Mouse (Mus musculus): Measurements from ENCODE around the gene Abcb9. TPM values are rescaled to one million over a fixed set of nuclear protein-coding genes. Genes with fewer than 3 reads are reported as not detected.

Abcb9 gene
- polyA plus RNA-seq, 1 experiment from 2014 or later = 1.9 TPM

DNA sequence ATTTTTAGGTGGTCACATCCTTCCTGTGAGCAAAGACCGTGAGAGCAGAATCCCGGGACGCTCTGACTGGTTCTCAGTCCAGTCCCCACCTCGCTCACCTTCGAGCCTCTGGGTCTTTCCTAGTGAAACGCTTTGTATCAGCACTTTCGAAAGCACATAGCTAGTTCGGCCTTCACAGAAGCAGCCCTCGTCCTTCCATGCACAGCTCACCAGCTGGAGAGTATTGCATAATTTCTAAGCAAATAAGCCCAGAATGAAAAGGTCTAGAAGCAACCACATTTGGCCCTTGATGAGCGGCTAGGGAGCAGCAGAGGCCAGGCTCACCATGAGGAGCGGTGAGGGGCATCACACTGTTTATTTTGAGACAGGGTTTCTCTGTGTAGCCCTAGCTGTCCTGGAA is 74.5 kb downstream of the Abcb9 start:
- Histone ChIP-seq H3K27ac (no peak overlapping the region), H3K4me1 (replicated peaks) (peaks cover 89% of the 10 kb centered on the region), H3K9me3 (no peaks in the 10 kb centered on the region), H3K36me3 (peaks cover 38% of the 10 kb centered on the region), H3K27me3 (ENCODE audit: insufficient read depth, poor library complexity, severe bottlenecking) (no peaks in the 10 kb centered on the region), H3K4me3 (no peak overlapping the region)
- DNase-seq (ENCODE audit: low spot score) = no peak
- WGBS = 94% methylated on average over 11 of the region's 11 CpGs

DNA sequence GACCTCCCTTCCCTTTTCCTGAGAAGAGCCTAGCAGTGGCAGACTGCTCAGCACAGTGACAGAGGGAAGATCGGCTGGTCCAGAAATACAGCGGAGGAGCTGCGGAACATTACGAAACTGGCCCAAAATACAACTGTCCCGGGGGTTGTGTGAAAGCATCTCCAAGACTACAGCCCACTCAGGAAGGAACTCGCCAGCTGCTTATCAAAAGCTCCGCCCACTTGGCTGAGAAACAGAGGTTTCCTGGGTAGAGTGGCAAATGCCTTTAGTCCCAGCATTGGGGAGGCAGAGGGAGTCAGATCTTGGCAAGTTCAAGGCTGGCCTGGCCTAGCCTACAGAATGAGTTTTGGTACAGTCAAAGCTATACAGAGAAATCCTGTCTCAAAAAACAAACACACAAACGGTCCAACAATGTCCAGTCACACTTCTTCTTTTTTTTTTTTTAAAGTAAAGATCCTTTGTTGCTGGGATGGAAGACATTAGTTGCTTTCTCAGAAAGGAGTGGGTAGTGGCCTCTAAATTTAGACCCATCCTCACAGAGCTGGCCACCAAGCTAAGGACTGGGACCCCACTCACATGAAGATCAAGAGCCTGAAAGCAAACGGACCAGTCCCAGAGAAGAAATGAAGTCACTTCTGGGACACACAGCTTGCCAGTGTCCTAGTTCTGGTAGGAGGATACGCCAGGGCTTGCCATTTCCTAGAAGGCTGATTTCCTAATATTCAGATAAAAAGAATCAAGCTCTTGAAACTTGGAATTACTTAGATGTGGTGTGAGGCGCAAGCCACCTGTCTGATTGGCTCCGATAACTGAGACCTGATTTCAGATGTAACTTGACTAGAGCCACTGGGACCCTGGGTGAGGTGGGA is 76.0 kb downstream of the Abcb9 start:
- no peaks in the 10 kb centered on the region for H3K27me3 ChIP-seq (ENCODE audit: insufficient read depth, poor library complexity, severe bottlenecking)
- H3K9me3 ChIP-seq = no peaks in the 10 kb centered on the region
- WGBS = 74% methylated on average over 12 of the region's 12 CpGs
- H3K4me3 ChIP-seq = no peak overlapping the region
- 0 out of 2 replicates have a peak overlapping the region, but pooled peaks have one; percentile 50 for H3K27ac ChIP-seq
- DNase-seq (ENCODE audit: low spot score) = no peak
- H3K4me1 ChIP-seq (replicated peaks) = peaks cover 89% of the 10 kb centered on the region
- peaks cover 31% of the 10 kb centered on the region for H3K36me3 ChIP-seq

DNA sequence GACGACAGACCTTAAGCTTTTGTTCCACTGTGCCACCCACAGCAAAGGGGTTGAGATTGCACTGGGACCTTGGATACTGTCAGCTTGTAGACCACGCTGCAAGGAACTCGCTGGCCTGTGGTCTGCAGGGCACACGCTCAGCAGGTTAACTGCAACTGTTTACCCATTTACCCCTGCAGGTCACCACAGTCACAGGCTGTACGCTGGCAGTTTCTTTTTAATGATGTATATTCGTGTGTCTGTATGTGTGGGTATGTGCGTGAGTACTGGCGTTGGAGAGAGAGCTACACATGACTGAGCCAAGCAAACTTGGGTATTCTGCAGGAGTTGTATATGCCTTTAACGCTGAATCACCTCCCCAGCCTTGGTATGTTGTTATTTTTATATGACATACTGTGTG is 76.9 kb downstream of the Abcb9 start:
- Histone ChIP-seq H3K4me3 (no peak overlapping the region), H3K27me3 (ENCODE audit: insufficient read depth, poor library complexity, severe bottlenecking) (no peaks in the 10 kb centered on the region), H3K4me1 (replicated peaks) (peaks cover 89% of the 10 kb centered on the region), H3K27ac (0 out of 2 replicates have a peak overlapping the region, but pooled peaks have one; percentile 12), H3K36me3 (peaks cover 31% of the 10 kb centered on the region), H3K9me3 (no peaks in the 10 kb centered on the region)
- 81% methylated on average over 9 of the region's 9 CpGs for WGBS
- no peak for DNase-seq (ENCODE audit: low spot score)

DNA sequence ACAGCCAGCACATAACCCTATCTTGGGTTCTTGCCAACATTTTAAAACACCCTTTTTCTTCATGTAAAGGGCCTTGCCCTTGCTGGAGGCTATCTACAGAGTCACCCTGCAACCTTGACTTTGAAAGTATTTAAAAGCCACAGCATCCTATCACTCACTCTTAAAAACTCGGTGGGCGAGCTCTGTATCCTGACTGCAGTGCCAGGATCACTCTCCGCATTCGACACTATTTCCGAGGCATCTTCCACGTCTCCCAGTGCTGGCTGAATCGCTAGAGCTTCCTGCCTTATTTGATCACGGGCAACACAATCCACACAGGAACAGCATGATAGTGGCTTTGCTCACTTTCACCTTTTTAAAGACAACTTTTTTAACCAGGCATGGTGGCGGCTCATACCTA is 77.7 kb downstream of the Abcb9 start:
- DNase-seq (ENCODE audit: low spot score) = no peak
- Histone ChIP-seq H3K4me1 (replicated peaks) (peaks cover 89% of the 10 kb centered on the region), H3K27me3 (ENCODE audit: insufficient read depth, poor library complexity, severe bottlenecking) (no peaks in the 10 kb centered on the region), H3K4me3 (no peak overlapping the region), H3K36me3 (peaks cover 28% of the 10 kb centered on the region), H3K9me3 (no peaks in the 10 kb centered on the region), H3K27ac (0 out of 2 replicates have a peak overlapping the region, but pooled peaks have one; percentile 37)
- 87% methylated on average over 9 of the region's 9 CpGs for WGBS

DNA sequence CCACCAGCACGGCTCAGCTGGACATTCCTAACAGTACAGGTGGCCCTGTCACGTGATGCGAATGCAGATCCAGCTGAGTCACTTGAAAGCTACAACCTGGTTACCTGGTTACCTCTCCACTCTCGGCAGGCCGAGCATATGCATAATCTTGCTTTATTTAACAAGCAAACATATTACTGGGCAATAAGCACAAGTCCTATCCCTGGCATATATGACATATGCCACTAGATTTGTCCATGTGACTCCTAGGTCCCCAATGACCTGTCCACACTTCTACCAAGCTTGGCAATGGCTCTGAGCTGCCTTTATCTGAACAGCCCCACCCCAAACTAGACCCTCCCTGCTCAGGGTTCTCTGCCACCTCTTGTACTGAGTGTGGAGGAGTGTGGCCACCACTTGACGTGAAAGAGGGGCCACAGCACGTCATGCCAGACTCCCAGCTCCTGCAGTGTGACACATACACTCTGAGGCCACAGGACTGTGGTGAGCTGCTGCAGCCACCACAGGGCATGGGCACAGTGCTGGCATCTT is 79.2 kb downstream of the Abcb9 start:
- H3K4me3 ChIP-seq = no peak overlapping the region
- H3K9me3 ChIP-seq = no peaks in the 10 kb centered on the region
- no peaks in the 10 kb centered on the region for H3K27me3 ChIP-seq (ENCODE audit: insufficient read depth, poor library complexity, severe bottlenecking)
- H3K36me3 ChIP-seq = peaks cover 16% of the 10 kb centered on the region
- DNase-seq (ENCODE audit: low spot score) = no peak
- H3K27ac ChIP-seq = peak overlapping the region; percentile 59; the same call in 1 of the 2 replicates
- WGBS = 91% methylated on average over 7 of the region's 7 CpGs
- peaks cover 92% of the 10 kb centered on the region for H3K4me1 ChIP-seq (replicated peaks)

DNA sequence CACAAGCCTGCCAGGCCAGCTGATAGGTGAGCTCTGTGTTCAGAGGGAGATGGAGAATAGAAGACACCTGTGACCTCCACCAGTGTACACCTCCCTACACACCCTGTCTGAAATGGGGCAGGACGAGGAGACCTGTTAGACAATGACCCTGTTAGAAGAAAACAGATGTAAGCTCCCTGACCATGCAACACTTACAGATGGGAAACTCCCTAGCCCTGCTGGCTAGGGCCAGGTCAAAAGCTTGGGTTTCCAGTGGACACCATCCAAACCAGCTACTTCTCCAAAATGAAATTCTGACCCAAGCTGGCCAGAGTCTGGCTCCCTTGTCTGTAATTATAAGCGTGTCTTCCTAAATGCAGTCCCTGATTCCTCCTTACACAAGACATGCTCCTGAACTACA is 79.9 kb downstream of the Abcb9 start:
- Histone ChIP-seq H3K27me3 (ENCODE audit: insufficient read depth, poor library complexity, severe bottlenecking) (no peaks in the 10 kb centered on the region), H3K9me3 (no peaks in the 10 kb centered on the region), H3K27ac (peak overlapping the region; percentile 59; the same call in 1 of the 2 replicates), H3K36me3 (peaks cover 11% of the 10 kb centered on the region; the same call in 1 of the 2 replicates), H3K4me1 (replicated peaks) (peaks cover 98% of the 10 kb centered on the region), H3K4me3 (no peak overlapping the region)
- DNase-seq (ENCODE audit: low spot score) = no peak
- 83% methylated on average over 2 of the region's 2 CpGs for WGBS

DNA sequence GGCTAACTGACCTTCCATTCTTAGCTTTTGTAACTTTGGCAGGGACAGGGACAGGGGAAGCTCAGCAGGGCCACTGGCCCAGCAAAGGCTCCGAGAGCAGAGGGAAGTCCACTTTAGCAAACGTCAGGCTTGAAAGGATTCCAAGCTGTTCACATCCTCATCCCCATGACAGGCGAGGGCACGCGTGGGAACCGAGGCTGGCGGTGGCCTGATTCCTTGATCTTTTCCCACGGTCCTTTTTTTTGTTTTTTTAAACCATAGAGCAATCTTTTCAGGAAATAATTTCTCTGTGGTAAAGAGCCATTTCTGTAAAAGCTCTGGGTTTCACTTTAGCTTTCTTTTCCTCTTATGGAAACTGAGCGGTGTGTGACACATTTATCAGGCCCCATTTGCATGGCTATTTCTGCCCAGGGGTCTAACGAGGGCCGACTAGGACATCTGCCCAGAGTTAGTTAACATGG is 80.8 kb downstream of the Abcb9 start:
- peak; percentile 46 for DNase-seq (ENCODE audit: low spot score)

DNA sequence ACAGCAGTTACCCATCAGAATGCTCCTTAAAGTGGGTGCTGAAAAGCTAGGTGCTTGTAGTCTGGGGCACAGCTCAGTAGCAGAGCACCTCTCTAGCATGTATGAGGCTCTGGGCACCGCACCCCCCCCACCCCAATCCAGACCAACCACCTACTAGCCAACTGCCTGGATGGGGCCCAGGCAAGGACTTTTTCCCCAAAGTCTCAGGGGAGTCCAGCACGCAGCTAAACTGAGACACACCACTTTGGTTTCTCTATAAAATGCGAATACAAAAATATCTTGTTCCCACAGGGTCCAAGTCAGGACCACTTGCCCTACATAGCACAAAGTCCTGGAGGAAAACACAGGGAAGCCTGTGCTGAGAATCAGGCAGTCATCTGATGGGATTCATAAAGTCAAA is 81.4 kb downstream of the Abcb9 start:
- Histone ChIP-seq H3K27me3 (ENCODE audit: insufficient read depth, poor library complexity, severe bottlenecking) (no peaks in the 10 kb centered on the region), H3K4me1 (replicated peaks) (peaks cover 91% of the 10 kb centered on the region), H3K9me3 (no peaks in the 10 kb centered on the region), H3K36me3 (peaks cover 22% of the 10 kb centered on the region), H3K4me3 (0 out of 2 replicates have a peak overlapping the region, but pooled peaks have one; percentile 13), H3K27ac (peak overlapping the region; percentile 89)
- no peak for DNase-seq (ENCODE audit: low spot score)
- 73% methylated on average over 3 of the region's 3 CpGs for WGBS

More for the DNA sequence above, 80.8 kb downstream of the Abcb9 start:
- Histone ChIP-seq H3K27me3 (ENCODE audit: insufficient read depth, poor library complexity, severe bottlenecking) (no peaks in the 10 kb centered on the region), H3K4me1 (replicated peaks) (peaks cover 98% of the 10 kb centered on the region), H3K27ac (peak overlapping the region; percentile 89), H3K4me3 (0 out of 2 replicates have a peak overlapping the region, but pooled peaks have one; percentile 13), H3K36me3 (peaks cover 18% of the 10 kb centered on the region), H3K9me3 (no peaks in the 10 kb centered on the region)
- WGBS = 13% methylated on average over 11 of the region's 11 CpGs

DNA sequence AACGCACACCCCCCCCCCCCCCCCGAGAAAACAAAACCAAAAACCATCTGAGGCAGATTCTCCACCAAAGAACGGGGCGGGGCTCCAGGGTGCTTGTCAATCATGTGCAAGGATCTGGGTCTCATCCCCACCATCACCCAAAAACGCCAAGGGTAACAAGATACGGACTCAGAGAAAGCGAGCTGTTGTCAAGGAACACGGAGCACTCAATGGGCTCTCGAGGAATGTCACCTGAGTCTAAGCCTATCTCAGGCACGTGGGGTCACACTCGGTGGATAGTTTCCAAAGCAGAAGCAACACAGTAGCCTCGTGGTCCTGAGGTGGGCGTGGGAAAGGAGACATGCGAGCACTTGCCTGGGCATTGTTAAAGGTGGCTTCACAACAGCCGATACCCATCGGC is 81.9 kb downstream of the Abcb9 start:
- Histone ChIP-seq H3K36me3 (peaks cover 22% of the 10 kb centered on the region), H3K9me3 (no peaks in the 10 kb centered on the region), H3K4me3 (no peak overlapping the region), H3K4me1 (replicated peaks) (peaks cover 87% of the 10 kb centered on the region), H3K27me3 (ENCODE audit: insufficient read depth, poor library complexity, severe bottlenecking) (no peaks in the 10 kb centered on the region), H3K27ac (peak overlapping the region; percentile 89)
- WGBS = 71% methylated on average over 16 of the region's 16 CpGs
- no peak for DNase-seq (ENCODE audit: low spot score)

DNA sequence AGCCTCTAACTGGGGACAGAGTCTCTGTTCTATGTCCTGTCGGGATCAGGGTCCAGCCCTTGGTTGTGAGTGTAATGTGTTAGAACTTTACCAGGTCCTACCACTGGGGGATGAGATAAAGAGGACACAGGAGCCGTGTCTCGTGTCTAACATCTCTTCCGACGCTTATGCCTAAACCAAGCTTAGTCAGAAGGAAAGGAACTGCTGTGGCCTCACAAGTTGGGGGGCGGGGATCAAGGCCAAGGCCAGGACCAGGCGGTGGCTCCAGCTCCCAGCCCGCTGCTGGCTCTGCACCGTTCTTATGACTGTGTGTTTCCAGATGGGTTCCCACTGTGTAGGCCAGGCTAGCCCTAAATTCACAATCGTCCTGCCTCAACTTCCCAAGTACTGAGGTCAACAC is 82.7 kb downstream of the Abcb9 start:
- H3K27me3 ChIP-seq (ENCODE audit: insufficient read depth, poor library complexity, severe bottlenecking) = no peaks in the 10 kb centered on the region
- DNase-seq (ENCODE audit: low spot score) = no peak
- H3K36me3 ChIP-seq = peaks cover 27% of the 10 kb centered on the region
- H3K4me3 ChIP-seq = no peak overlapping the region
- H3K27ac ChIP-seq = peak overlapping the region; percentile 89
- 86% methylated on average over 10 of the region's 10 CpGs for WGBS
- H3K4me1 ChIP-seq (replicated peaks) = peaks cover 78% of the 10 kb centered on the region
- H3K9me3 ChIP-seq = no peaks in the 10 kb centered on the region

DNA sequence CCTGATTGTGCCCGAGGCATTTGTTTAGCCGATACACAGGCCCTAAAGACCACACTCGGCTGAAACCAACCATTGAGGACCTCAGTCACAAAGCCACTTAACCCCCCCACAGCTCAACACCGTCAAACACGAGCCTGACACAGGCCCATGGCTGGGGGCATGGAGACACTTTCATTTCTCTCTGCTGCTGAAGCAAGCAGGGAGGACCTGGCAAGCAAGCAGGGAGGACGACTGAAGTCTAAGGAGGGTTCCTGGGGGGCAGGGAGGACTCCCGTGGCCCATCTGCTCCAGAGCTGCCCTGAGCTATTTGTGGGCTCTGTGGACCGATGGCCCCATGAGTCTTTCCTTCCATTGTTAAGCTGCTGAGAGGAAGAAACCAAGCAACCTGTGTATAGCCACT is 83.7 kb downstream of the Abcb9 start:
- H3K27me3 ChIP-seq (ENCODE audit: insufficient read depth, poor library complexity, severe bottlenecking) = no peaks in the 10 kb centered on the region
- H3K27ac ChIP-seq = peak overlapping the region; percentile 89
- H3K4me3 ChIP-seq = peak overlapping the region; percentile 11; the same call in 1 of the 2 replicates
- 8% methylated on average over 8 of the region's 8 CpGs for WGBS
- H3K9me3 ChIP-seq = no peaks in the 10 kb centered on the region
- peaks cover 69% of the 10 kb centered on the region for H3K4me1 ChIP-seq (replicated peaks)
- no peak for DNase-seq (ENCODE audit: low spot score)
- peaks cover 36% of the 10 kb centered on the region for H3K36me3 ChIP-seq
